Mouse (Mus musculus): Measurements from ENCODE around the gene Csnk1g1. TPM values are rescaled to one million over a fixed set of nuclear protein-coding genes. Genes with fewer than 3 reads are reported as not detected.

Gene Csnk1g1
- polyA plus RNA-seq, 1 experiment from 2014 or later = 15.9 TPM

Other genes starting within 250 kb of the Csnk1g1 start
- gene Oaz2, start 240.9 kb upstream of the Csnk1g1 start, polyA plus RNA-seq (2014; fragmentation: Nextera tagmentation; extraction: Ambion mirVana) = 254 and 261 TPM in 2 replicates
- gene Zfp609, start 81.4 kb upstream of the Csnk1g1 start, polyA plus RNA-seq (2014; fragmentation: Nextera tagmentation; extraction: Ambion mirVana) = 7.3 and 8.2 TPM in 2 replicates
- gene Pclaf, start 18.7 kb upstream of the Csnk1g1 start, polyA plus RNA-seq (2014; fragmentation: Nextera tagmentation; extraction: Ambion mirVana) = 280 and 311 TPM in 2 replicates
- 35.3 and 40.6 TPM in 2 replicates for gene Trip4, start 130 bp upstream of the Csnk1g1 start, polyA plus RNA-seq (2014; fragmentation: Nextera tagmentation; extraction: Ambion mirVana)
- gene Ppib, start 151.3 kb downstream of the Csnk1g1 start, polyA plus RNA-seq (2014; fragmentation: Nextera tagmentation; extraction: Ambion mirVana) = 523 and 551 TPM in 2 replicates
- gene Snx22, start 160.8 kb downstream of the Csnk1g1 start, polyA plus RNA-seq (2014; fragmentation: Nextera tagmentation; extraction: Ambion mirVana) = 2.3 and 2.9 TPM in 2 replicates
- gene Snx1, start 217.7 kb downstream of the Csnk1g1 start, polyA plus RNA-seq (2014; fragmentation: Nextera tagmentation; extraction: Ambion mirVana) = 123 and 127 TPM in 2 replicates
- gene Ciao2a, start 217.7 kb downstream of the Csnk1g1 start, polyA plus RNA-seq (2014; fragmentation: Nextera tagmentation; extraction: Ambion mirVana) = 177 and 178 TPM in 2 replicates
- 4.0 and 4.3 TPM in 2 replicates for gene Dapk2, start 249.3 kb downstream of the Csnk1g1 start, polyA plus RNA-seq (2014; fragmentation: Nextera tagmentation; extraction: Ambion mirVana)